Mouse (Mus musculus) 416B (cell line): ENCODE results near the gene Tll1.

Source experiments
- DNase-seq: peaks from one replicate; pipeline ENCODE4 v3.0.0; 2011; ENCODE audit warnings: low read depth

Tll1 gene

GRCm38 (mm10) chr8:64206024-64206385 is at the start of gene Tll1:
Gene Tll1 (minus strand): TSS chr8:64206271.
- DNase-seq: no peak

GRCm38 (mm10) chr8:64238645-64239044 is 32.6 kb upstream of the Tll1 start:
- no peak for DNase-seq

DNA sequence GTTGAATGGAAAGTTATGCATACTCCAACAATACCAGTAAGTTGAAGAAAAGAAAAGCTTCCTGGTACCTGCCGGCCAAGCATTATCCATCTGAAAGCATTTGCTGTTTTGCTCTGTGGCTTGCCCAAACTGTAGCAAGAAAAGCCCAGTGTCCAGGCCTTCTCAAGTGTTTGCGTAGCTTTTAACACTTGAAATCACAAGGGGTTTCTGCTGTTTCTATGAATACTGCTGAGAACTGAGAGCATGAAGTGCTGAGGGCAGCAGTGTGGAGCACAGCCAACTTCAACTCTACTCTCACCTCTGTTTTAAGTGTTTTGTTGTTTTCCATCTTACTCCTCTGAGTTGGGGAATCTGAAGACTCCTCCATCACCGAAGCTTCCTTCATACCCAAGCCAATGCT is 15.5 kb upstream of the Tll1 start:
- DNase-seq: no peak

DNA sequence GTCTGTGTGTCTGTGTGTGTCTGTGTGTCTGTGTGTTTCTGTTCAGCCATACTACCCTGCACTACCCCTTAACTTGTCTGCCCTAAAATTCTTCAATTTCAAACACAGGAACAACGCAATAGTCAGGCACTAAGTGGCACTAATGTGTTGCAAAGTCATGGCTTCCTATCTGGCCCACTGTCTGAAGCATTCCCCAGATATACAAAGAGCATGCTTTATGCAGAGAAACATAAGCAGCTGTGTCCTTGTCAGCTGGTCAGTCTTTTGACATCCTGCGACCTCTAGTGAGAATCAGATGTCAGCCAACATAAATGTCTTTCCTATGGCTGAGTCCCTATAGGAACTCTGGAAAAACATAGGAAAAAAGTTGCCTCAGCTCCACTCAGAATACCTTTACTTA is 11.6 kb upstream of the Tll1 start:
- DNase-seq: no peak

GRCm38 (mm10) chr8:64216252-64216651 is 10.2 kb upstream of the Tll1 start:
- no peak for DNase-seq

GRCm38 (mm10) chr8:64215374-64215773 is 9.3 kb upstream of the Tll1 start:
- no peak for DNase-seq

GRCm38 (mm10) chr8:64214906-64215305 is 8.8 kb upstream of the Tll1 start:
- DNase-seq: no peak

DNA sequence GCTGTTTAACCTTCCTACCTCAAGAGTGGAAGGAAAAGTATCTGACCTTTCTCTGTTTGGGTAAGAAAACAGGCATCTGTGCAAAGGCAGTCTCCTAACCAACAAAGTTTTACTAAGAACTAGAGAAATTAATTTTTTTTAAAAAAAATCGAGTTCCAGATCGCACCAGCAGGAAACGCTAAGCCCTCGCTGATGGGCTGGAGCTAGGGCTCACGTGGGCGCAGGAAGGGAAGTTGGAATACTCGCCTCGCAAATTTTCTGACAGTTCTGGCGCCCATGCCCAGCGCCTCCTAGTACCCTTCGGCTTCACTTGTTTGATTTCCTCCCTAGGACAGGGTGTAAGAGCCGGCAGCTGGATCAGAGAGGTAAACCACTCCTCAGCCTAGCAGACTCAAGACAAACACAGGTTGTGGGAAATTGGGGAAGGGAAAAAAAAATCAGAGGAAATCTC is 365 bp upstream of the Tll1 start:
- no peak for DNase-seq

- DNase-seq: no peak
These were observed 599 bp downstream of the Tll1 start for GRCm38 (mm10) chr8:64205321-64206023.

GRCm38 (mm10) chr8:64204801-64205311 is 1.2 kb downstream of the Tll1 start:
- no peak for DNase-seq

DNA sequence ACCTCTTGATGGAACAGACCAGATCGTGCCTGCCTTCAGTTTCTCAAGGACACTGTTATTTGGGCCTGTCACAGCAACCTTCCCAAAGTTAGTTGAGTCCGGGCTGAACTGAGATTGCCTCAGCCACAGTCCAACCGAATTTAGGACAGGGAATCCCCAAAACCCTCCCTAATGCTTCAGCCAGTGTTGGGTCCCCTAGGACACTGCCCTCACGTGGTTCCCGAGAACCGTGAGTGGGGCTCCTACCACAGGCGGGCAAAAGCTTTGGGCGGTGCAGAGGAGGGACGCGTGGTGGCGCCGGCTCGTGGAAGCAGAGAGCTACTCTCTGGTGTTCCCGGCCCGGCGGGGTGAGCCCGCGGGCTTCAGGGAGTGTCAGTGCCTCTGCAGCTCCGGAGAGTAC is 1.9 kb downstream of the Tll1 start:
- no peak for DNase-seq

DNA sequence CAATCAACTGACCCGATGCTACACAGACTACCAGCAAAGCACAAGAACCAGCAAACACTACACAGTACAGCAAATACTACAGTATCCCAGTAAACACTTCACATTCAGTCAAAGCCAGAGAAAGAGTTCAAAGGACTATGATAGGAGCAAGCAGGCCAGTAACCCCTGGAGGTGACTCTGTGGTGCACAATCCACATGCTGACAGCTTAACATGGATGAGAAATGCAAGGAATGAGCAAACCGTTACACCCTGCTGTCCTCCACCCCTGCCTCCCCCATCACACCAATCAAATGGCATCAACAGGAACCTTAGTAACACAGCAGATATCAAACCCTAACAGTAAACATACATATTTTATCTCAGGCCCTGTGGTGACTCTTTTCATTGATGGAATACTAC is 7.7 kb downstream of the Tll1 start:
- DNase-seq: no peak

- DNase-seq: no peak
These were observed 12.7 kb downstream of the Tll1 start for GRCm38 (mm10) chr8:64193421-64193820.

DNA sequence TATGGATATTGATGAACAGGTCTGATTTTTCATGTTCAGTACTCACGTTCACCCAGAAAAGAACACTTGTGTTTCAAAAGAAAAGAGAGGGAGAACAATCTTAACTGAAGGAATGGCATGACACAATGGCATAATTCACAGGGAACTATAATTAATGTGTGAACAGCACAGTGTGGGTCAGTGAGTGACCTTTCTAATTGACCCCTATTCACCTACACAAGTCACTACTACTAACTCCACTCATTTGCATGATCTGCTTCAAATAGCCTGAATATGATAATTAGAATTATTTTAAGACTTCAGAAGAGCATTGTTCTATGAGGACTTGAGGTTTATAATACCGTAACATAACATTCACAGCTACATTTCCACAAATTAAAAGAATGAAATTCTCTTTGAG is 18.2 kb downstream of the Tll1 start:
- no peak for DNase-seq

- DNase-seq: peak; percentile 1
These were observed 29.1 kb downstream of the Tll1 start for GRCm38 (mm10) chr8:64176931-64177330.

DNA sequence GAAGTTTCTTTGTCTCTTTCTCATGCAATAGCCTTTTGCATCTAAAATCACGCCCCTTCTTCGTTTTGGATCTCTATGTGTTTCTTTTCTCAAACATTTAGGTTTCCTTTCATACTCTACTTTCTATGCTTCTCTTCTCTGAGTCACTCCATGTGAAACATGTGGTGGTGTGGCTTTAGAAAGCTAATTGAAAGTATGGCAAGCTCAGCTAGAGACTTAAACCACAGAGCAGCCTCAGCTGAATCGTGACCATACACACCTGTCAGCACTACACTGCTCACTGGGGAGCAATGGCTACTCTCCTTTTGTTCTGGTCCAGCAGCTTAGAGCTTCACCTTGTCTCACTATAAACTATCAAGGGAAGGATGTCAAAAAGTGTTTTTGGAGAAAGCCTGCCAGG is 31.2 kb downstream of the Tll1 start:
- no peak for DNase-seq

DNA sequence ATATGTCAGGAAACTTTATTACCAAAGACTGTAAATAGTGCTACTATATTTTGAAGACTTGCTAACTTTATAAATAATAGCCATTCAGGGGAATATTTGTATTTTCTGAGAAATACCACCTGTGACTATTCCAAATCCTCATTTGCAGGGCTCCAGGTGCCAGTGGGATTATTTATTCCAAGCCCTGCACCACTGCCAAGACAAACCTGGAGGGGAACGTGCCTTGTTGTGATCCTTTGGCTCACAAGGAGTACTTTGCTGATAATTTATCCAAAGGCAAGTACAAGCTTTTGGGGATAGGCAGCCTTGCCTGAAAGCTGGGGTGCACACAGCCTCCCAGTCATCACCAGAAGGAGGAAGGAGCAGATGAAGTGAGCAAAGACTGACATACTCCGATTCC is 32.3 kb downstream of the Tll1 start:
- no peak for DNase-seq

- no peak for DNase-seq
These were observed 52.9 kb downstream of the Tll1 start for GRCm38 (mm10) chr8:64152899-64153891.

GRCm38 (mm10) chr8:64152216-64152804 is 53.8 kb downstream of the Tll1 start:
- no peak for DNase-seq

- no peak for DNase-seq
These were observed 69.5 kb downstream of the Tll1 start for GRCm38 (mm10) chr8:64136593-64136992.

GRCm38 (mm10) chr8:64107190-64107589 is 98.9 kb downstream of the Tll1 start:
- no peak for DNase-seq

- DNase-seq: no peak
These were observed 132.7 kb downstream of the Tll1 start for GRCm38 (mm10) chr8:64073396-64073795.

DNA sequence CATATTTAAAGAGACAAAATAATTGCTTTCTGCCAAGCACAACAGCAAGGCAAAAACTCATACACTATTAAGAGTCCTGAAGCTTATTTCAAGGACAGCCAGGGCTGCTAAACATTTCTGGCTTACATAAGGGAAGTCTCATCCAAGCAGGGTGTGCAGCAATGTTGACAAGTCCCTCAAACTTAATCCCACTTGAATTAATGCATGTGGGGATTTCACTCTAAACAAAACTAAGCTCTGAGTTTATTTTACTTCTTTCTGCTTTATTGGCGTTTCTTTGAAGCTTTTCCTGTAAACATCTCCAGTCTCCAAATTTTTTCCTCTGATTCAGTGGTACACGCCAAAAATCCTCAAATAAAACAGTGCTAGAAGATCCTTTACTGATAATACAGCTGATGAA is 146.2 kb downstream of the Tll1 start:
- DNase-seq: no peak
